Mouse (Mus musculus): ENCODE data around the gene Mien1.

Mien1 gene

DNA sequence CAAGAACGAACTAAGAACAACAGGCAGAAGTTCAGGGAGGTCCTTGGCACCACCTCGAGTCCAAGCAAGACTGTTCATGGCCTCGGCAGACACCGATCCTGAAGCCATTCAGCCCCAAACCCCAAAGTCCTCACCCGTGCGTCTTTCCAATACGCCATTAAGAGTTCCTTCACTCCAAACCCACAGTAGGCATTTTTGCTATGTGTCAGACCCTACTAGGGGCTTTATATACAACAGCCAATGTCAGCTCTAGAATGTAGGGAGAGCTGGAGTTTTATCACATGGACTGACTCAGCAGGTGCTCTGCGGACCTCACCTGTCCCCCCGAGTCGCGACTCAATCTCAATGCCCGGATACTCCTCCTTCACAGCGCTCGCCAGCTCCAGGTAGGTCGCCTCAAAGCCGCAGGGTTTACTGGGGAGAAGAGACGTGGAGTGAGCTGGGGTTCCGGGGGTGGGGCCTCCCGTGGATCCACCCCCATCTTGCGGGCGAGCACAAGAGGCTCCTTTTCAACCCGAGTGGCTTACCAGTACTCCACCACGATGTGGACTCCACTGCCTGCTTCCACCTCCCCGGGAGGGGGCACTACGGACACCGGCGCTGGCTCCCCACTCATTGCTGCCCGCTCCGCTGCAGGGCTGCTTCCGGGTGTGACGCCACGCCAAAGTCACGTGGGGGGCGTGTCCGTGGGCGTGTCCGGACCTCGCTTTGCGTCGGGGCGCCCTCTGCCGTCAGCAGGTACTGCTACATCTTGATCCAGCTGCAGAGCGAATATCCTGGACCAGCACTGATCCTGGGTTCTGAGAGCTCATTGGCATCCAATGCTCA, at the start of gene Mien1:
TSS of gene Mien1 (minus strand) at position 661 of the 828 bp plus-strand sequence.
- DNase-seq = peak; percentile 96

DNA sequence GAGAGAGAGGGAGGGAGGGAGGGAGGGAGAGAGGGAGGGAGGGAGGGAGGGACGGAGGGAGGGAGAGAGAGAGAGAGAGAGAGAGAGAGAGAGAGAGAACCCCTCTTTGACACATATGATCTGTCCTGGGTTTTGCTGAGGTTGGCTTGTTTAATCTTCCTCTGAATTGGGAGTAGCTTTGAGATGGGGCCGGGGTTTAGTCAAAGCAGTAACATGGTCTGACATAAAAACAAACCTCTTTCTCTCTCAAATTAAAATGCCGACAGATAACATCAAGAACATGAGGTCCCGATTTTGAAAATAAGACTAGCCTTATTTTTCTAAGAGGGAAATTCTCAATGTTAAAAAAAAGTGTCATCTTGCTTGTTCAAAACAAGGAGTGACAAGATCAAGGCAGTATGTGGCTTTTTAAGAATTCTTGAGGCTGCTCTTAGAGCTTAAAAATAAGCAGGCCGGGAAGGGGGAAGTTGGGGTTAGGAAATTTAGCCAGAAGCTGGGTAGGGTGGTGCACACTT, 48.8 kb upstream of the Mien1 start:
- DNase-seq = no peak

DNA sequence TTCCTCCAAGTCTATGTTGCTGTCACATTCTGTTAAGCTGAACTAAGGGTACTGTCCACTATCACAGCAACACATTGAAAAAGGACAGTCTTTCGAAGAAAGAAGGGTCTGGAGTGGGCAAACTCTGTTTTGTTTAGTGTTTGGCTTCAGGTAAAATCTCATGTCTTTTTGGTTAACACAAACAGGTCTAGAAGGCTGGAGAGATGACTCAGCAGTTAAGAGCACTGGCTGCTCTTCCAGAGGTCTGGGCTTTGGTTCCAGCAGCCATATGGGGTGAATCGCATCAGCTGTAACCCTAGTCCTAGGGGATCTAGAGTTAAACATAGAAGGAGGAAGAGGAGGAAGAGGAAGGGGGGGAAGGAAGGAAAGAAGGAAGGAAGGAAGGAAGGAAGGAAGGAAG, 47.0 kb upstream of the Mien1 start:
- DNase-seq = no peak

DNA sequence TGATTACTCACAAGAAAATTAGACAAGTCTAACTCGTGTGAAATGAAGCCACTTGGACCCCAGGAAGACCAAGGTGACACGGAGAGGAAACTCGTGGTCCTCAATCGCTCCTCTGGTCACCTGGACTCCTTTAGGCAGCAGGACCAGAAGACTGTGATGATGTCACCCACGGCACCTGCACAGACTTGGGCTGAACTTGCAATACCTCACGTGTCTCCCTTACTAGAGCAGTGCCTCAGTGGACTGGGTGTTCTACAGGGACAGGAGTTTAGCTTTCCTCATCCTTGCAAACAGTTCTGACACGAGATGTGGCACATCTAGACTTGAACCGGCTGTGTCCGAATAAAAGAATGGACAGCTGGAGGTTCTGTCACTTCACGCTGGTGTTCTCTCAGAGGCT, 43.3 kb upstream of the Mien1 start:
- DNase-seq = no peak

DNA sequence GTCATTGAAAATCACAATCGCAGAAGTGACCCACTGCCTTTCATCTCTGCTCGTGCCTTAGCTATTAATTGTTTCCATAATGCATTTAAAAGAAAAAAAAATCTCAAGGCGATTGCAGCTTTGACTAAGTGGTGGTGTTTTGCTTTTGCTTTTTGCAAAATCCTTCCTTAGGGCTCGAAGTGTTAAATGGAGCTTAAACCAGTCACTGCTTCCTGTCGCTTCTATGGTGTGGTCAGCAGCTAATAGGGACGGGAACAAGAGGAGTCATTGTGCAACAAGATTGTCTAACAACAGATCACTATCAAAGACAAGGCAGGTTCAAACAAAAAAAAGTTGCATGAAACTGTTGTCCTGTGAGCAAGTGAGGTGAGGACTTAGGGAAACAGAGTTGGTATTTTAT, 42.4 kb upstream of the Mien1 start:
- no peak for DNase-seq

DNA sequence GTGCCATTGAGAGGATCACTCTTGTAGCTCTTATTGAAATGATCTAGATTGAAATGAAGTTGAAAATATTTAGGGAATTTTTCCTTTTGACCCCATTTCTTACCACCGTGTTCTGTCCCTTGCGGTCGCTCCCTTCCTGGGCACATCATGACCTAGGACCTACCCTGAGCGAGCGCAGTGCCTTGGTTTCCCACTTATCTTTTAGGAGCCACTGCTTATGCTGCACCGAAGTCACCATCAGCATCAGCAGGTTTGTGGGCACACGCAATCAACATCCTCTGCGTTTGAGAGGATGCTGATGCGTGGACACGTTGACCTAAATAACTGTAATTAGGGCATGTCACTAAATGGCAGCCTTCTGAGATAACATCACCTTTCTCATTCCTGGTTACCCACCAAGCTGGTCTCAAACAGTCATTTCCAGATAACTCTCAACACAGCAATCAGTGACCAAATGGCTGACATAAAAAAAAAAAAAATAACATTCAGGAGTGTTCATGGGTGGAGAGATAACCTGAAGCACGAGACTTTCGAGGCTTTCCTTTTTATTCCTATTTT, 41.2 kb upstream of the Mien1 start:
- DNase-seq = no peak

DNA sequence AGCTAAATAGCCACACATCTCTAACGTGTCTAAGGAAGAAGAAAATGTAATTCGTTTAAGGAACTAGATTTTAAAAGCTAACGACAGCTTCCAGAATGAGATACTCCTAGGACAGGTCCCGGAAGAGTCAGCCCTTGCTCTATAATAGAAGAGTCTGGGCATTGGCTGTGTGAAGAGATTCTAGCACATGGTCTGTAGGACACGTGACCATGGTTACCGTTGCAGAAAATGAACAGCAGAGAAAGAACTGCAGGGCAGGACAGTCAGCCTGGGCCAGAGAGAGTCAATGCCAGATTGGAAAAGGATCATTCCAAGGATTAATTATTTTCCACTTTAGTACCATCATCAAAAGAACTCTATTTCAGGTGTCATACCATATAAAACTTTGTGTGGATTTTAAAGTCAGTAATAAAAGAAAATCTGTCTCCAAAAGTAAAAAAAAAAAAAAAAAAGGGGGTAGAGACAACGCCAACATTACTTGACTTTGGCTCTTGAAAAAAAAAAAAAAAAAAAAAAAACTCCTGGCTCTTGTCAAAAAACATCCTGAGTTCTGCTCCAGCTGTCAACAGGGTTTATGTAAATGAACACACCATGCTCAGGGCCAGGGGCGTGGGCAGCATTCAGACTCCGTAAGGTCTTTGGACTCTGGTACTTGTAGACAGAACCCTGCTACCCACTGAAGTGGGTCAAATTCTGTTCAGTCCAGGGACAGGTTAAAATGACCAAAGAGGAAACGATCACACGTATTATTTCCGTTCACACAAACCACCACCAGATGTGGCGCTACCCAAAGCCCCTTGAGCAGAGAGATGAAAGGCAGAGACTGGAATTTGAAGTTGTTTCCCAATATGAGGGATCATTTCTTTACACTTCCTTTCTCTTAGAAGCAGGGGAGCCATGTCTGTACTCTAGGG, 40.5 kb upstream of the Mien1 start:
- no peak for DNase-seq

DNA sequence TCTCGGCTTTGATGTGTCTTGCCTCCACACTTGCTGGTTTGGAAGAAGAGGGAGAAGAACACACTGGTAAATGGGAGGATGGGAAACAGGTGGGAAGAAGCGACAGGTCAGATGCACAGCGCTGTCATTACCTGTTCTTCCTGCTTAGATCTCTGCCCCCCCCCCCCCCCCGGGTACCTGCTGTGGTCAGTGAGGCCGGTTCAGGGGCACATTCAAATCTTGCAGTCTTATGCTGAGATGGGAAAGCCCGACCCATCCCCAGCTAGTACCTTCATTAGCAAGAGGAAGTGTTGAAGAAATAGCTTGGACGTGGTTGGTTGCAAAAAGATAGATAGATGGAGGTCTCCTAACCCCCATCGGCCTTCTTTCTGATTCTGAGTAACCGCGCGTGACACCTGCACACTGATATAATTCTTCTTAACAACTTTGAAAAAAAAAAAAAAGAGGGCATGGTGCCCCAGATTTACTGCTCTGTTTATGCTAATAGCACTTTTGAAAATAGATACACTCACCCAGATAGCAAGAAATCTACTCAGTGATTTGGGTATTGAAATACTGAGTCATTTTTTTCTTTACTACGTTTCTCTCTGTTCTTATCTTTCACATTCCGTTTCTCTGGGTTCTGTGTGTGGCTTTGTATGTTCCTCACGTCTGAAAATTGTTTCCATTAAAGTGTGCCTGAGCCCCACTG, 38.4 kb upstream of the Mien1 start:
- no peak for DNase-seq

DNA sequence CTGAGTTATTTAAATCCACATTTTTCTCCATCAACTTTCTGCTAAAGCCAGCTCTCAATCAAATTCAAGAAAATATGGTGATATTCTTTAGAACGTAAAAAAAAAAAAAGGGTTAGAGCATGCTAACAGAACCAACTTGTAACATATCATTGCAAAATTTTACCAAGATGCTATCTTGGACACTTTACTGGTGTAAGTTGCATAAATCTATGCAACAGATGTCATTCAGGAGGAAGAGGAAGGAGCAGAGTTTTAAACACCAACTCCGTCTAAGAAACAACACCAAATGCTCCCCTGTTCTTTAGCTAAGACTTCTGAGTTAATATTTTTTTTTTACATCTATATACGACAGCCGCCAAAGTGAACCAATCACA, 37.6 kb upstream of the Mien1 start:
- no peak for DNase-seq

DNA sequence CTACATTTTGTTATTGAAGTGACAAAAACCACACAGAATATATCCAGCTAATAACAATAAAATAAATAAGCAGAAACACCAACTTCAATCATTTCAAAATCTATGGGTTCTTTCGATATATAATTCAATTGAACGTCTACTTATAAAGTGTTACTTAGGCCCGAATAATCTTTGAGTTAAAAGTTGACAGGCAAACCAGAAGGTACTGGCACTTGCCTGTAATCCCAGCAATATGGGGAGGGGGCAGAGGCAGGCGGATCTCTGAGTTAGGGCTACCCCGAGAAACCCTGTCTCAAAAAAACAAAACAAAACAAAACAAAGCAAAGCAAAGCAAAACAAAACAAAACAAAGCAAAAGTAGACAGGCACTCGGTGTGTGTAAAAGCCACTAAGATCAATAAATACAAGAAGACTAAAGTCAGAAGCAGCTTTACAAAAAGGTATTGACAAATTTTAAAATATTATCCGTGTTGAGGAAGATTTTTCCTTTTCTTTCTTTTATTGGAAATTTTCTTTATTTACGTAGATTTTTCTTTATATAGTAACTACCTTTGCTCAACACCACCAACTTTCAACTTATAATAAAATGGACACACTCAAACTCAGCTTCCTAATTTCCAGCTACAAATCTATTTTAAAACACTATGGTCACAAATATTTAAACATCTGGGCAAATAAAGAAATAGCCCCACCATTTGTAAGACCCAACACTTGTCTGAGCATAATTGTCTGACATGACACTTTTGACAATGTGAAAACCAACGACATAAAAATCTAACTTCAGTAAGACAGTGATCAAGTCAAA, 37.0 kb upstream of the Mien1 start:
- no peak for DNase-seq

DNA sequence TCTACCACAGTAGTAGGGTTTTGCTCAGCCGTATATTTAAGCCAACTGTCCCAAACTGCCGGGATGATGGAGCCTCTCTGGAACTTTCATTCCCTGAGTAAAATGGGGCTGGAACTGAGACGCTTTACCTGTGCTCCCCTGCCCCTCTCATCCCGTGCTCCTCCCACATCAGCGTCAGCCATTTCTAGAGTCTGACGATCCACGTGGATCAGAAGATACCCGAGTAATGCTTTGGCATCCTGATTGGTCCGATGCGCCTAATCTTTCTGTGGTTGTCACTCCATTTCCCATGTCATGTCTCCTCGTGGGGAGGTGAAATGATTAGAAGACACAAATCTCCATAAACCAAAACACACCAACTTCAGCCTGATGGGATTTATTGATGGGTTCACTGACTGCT, 36.2 kb upstream of the Mien1 start:
- no peak for DNase-seq

DNA sequence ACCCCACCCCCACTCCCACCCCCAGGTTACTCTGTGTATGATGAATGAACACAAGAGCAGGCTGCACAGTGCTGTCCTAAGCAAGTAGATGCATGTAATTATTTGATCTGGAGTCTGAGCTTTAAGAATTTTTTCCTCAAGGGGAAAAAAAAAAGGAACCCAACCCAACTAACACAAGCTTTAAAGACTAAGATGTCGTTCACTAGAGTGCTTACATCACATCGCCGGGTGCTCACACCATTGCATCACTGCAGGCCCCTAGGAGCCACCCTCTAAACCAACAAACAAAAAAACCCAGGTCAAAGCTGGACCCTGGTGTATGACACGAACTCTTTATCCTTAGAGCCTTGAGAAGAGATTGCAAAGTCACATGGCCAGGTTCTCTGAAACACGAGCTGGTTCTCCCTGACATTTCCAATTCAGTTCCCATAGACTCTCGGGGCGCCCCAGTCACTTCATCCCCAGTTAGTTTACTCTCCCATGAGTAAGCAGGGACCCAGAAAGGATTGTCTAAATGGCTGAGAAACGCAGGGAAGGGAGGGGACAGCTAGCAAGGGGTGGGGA, 35.2 kb upstream of the Mien1 start:
- DNase-seq = no peak

DNA sequence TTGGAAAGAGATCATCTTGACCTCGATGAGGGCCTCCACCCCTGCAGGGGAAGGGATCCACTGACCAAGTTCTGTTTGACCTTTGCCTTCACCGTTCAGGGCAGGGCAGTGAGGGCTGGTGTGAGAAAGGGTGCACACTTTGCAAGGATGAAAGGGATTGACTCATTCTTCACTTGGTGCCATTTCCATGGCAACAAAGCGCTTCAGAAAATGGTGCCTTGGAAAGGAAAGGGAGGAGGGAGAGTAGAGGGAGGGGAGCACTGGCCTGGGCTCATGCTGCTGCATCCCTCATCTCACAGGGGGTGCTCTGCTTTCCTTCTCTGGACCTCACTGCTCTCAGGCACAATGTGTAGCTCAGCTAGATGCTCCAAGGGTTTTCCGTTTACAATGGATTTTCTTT, 33.9 kb upstream of the Mien1 start:
- no peak for DNase-seq

DNA sequence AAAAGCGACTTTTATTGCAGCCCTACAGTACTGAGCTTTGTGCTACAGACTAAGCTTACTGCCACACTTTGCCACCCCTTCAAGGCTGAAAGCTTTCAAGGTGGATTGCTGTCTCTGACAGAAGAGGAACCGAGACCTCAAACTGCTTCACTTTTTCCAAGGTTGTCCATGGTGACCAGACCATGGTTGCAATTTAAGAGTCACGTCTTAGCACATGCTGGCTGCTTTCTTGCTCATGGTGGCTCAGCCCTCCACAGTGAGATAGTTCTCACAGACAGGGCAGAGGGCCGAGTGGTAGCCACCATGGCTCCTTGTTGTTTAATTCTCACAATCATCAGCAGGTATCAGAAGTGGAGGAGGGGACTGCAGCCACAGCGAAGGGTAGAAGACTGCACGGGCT, 32.0 kb upstream of the Mien1 start:
- DNase-seq = no peak

DNA sequence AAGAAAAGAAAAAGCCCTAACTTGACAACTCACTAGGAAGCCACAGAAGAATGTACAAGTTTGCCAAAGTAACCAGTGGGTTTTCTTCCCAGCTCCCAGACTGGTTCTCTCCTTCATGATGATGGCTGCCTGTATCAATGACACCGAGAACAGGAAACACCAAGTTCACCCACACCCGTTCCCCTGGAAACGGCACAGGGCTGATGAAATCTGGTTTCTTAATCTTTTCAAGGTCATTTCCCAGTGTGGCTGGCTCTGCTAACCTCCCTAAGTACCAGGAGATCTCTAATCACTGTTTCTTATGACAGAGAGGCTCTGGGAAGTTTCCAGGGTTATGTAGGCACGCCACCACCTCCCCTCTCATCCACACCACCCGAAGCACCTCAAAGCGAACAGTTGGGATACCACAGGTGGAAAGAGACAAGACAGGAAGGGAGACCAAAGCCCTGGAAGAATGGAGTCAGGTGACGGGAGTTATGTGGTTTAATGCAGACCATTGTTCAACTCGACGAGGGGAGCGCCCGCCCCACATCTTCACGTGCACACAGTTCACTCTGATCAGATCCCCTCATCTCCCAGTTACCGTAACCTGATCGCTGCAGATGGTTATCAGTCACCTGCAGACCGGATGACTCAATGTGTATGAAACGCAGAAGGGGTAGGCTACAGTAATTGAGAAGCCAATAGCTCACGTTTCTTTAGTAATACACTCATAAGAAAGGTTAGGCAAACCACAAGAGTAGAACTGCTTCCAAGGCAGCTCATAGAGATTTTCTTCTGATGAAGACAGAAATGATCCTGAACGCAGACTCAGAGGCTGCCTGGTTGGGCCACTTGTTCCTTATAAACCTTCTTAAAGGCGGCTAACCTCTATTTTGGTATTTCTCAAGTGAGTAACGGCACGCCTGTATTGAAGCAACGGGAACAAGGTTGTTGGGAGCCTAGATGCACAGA, 31.2 kb upstream of the Mien1 start:
- no peak for DNase-seq

DNA sequence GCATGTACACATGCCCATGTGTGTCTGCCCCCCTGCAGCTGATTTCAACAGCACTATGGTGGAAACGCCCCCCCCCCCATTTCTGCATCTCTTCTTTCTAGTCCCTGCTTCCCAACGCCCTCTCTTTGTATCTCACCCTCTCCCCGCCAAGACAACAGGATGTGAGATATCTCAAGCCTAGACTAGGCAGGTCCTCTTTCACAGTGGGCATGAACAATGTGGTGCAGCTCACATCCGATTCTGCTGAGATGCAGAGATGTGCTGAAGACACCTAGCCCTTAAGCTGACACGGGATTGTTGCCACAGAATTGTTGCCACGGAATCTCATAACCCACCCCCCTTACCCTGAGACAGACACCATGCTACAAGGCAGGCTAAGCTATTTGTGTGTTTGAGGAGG, 25.7 kb upstream of the Mien1 start:
- DNase-seq = no peak

DNA sequence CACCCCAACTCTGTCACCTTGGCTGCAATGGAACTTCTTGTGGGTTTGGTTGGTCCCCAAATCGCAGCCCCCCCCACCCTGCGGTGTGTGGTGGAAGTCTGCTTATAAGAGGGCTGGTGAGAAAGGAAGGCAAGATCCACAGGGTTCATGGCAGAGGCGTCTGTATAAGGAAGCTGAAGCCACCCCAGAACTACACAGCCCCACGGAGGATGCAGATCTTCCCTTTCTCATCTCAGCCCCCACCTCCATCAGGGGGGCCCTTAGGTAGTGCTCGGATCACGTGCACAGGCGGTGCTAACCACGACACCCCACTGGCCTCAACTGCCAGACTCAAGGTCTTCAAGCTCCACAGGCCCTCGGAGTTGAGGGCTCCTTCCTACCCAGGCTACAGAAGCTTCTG, 25.1 kb upstream of the Mien1 start:
- DNase-seq = no peak

DNA sequence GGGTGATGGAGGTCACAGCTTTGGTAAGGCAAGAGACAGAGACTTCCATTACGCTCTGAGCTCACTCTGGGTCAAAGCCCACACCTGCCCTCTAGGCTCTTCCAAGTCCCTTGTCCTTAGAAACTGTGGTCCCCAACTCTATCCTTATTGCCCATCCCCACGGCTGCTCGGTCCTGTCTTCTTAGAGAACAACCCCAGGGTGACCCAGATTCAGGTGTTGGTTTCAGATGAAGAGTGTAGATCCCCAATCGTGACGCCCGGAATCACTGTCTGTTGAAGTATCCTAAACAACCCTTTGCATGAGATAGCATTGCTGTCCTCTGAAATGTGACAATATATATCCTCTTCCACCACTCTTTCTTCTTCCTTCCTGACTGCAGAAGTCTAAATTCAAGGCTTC, 23.5 kb upstream of the Mien1 start:
- DNase-seq = no peak

DNA sequence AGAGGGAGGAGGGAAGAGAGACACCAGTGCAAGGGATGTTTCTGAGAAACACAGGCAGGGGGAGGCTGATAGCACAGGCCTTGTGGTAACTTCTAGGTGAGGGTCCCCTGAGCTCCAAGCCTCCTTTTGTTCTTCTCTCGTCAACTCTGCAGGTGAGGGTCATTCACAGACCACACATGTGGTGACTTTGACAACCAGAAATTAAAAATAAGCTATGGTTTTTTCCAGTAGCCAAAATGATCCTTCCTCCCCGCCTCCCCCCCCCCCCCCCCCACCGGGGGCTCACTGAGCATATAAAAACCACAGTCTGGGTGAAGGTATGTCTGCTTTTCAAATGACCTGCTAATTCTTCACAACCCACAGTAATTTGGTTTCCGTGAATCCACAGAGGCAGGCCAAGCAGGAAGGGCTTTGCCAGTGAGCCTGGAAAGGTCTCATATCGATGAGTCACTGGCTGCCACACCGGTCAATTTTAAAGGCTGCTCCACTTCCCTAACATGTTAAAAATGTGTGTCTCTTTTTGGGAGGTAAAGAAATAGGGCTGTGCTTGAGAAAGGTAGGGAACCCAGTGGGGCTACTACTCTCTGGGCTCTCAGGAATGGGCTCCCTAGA, 22.4 kb upstream of the Mien1 start:
- no peak for DNase-seq

DNA sequence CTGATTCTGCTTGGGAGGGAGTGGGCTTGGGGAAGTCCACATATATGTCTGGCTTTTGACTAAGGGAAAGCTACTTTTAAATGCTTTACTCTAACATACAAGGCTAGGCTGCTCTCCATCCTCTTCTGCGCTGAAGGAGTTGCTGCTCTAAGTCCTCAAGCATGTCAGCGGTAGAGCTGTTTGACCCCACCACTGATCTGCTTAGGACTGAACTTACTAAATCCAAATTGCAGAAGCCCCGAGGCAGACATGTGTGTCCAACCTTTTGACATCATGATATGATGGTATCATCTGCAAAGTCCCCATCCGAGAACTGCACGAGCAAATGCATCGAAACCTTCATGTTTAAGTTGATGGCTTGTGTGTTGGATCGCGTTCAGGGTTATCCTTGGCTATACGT, 21.1 kb upstream of the Mien1 start:
- no peak for DNase-seq

Measured in lung, postnatal 10 days (tissue).